Mouse (Mus musculus): ENCODE measurements around the gene Nub1. TPM values are rescaled to one million over a fixed set of nuclear protein-coding genes. Genes with fewer than 3 reads are reported as not detected.

Gene Nub1
- polyA plus RNA-seq (2012; ENCODE audit: insufficient read depth, low replicate concordance), result 37.7 and 58.3 TPM in 2 replicates

DNA sequence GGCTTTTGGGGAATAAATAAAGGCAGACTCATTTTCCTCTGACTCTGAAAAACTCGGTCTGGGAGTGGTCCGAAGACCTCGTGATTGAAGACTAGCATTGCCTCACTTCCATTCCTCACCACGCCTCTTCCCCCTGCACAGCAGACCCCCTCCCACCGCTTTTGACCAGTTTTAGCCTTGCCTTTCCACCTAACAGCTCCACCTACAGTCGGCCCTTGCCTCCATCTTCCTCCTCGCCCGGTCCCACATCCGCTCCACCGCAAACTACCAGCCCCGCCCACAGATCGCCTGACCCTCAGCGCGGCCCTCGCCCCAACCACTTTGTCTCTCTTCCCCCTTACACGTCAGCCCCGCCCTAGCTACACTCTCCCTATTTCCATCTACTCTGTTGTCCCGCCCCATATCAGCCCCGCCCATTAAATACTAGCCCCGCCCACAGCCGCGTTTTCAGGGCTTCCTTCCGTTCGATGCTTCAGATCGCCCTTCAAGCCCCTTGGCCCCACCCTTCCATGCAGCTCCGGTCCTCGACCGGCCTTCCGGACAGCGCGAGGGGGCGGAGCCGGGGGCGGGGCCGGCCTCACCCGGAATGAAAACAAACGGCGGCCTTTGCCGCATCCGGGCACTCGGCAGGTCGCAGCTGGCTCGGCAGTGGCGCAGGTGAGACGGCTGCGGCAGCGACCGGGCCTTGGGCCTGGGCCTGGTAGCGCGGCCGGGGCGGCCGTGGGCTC lies at the start of gene Nub1:
TSS of gene Nub1 (plus strand) at position 167 of the 728 bp plus-strand sequence.
- Histone ChIP-seq H3K4me3 (replicated peaks) (peak within 1 kb of the TSS; percentile 96), H3K9me3 (no peaks in the 10 kb centered on the region), H3K4me1 (peaks cover 34% of the 10 kb centered on the region), H3K36me3 (replicated peaks; ENCODE audit: low read length) (peaks cover 23% of the 10 kb centered on the region), H3K27me3 (replicated peaks) (no peaks in the 10 kb centered on the region)
- no peak for TF ChIP-seq FLI1 (IDR thresholded peaks at IDR 0.05; ENCODE audit: low read length)
- TF ChIP-seq GATA1 (IDR thresholded peaks at IDR 0.05; ENCODE audit: borderline replicate concordance, low read length), result no peak

DNA sequence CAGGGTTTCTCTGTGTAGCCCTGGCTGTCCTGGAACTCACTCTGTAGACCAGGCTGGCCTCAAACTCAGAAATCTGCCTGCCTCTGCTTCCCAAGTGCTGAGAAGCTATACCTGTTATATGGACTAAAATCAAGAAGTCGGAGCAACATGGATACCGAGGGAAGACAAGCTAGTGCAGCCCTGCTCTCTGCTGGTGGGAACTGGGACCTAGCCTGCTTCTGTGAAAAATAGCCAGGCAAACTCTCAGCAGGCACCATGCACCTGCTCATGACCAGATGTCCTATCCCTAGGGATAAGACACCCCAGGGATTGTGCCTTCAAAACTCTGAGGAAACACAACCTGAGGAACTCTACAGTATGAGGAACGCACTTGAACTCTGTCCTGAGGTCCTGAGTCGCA lies 48.3 kb upstream of the Nub1 start:
- no peak for TF ChIP-seq FLI1 (IDR thresholded peaks at IDR 0.05; ENCODE audit: low read length)
- TF ChIP-seq GATA1 (IDR thresholded peaks at IDR 0.05; ENCODE audit: borderline replicate concordance, low read length), result no peak
- H3K36me3 ChIP-seq (replicated peaks; ENCODE audit: low read length), result no peaks in the 10 kb centered on the region
- no peak overlapping the region for H3K4me3 ChIP-seq (replicated peaks)
- H3K4me1 ChIP-seq, result peaks cover 22% of the 10 kb centered on the region
- H3K27me3 ChIP-seq (replicated peaks), result peaks cover 54% of the 10 kb centered on the region
- no peaks in the 10 kb centered on the region for H3K9me3 ChIP-seq

DNA sequence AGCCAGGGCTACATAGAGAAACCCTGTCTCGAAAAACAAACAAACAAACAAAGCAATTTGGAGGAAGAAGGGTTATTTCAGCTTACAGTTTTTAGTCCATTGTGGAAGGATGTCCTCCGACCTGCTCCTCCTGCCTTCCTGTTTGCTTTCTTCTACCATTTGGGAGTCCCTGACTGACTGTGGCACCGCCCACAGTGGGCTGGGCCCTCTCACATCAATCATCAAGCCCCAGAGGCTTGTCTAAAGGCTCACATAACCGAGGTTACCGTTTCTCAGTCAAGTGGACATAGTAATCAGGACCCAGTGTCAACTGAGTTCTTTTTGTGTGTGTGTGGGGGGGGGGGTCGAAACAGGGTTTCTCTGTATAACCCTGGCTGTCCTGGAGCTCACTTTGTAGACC lies 47.2 kb upstream of the Nub1 start:
- H3K4me1 ChIP-seq, result peaks cover 14% of the 10 kb centered on the region
- TF ChIP-seq FLI1 (IDR thresholded peaks at IDR 0.05; ENCODE audit: low read length) (no peak), GATA1 (IDR thresholded peaks at IDR 0.05; ENCODE audit: borderline replicate concordance, low read length) (no peak)
- peaks cover 50% of the 10 kb centered on the region for H3K27me3 ChIP-seq (replicated peaks)
- no peaks in the 10 kb centered on the region for H3K36me3 ChIP-seq (replicated peaks; ENCODE audit: low read length)
- no peak overlapping the region for H3K4me3 ChIP-seq (replicated peaks)
- no peaks in the 10 kb centered on the region for H3K9me3 ChIP-seq

DNA sequence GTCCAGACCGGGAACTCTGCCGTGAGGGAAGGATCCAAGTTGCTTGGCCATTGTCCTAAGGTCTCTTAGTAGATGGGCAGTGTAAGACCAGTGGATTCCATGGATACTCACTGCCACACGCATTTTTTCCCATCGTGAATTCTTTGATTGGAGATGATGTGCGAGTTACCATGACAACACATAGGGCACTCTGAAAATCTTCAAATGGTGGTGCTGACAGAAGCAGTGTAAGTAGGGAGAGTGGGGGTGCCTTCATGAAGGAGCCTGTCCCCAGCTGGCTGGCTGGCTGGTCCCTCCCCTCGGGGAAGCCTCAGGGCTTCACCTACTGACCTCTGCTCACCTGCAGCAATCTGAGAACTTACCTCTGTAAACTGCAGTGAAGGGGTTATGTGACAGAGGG lies 46.3 kb upstream of the Nub1 start:
- peaks cover 12% of the 10 kb centered on the region for H3K4me1 ChIP-seq
- no peak for TF ChIP-seq GATA1 (IDR thresholded peaks at IDR 0.05; ENCODE audit: borderline replicate concordance, low read length)
- TF ChIP-seq FLI1 (IDR thresholded peaks at IDR 0.05; ENCODE audit: low read length), result no peak
- H3K27me3 ChIP-seq (replicated peaks), result peaks cover 48% of the 10 kb centered on the region
- no peak overlapping the region for H3K4me3 ChIP-seq (replicated peaks)
- H3K9me3 ChIP-seq, result no peaks in the 10 kb centered on the region
- no peaks in the 10 kb centered on the region for H3K36me3 ChIP-seq (replicated peaks; ENCODE audit: low read length)

DNA sequence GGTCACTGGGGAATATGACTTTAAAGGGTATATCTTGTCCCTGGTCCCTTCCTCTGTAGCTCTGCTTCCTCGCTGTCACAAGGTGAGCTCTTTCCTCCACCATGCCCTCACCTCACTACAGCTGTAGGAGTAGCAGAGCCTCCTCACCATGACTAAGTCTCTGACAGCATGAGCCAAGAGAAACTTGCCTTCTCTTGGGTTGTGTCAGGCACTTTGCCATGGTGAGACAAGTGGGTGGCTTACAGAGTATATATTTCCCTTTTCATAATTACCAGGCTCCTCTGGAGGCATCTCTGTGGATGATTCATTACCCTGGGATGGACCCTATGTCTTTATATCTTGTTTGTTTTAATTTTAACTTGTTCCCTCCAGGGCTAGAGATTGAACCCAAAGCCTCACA lies 39.9 kb upstream of the Nub1 start:
- Histone ChIP-seq H3K4me3 (replicated peaks) (no peak overlapping the region), H3K36me3 (replicated peaks; ENCODE audit: low read length) (no peaks in the 10 kb centered on the region), H3K9me3 (no peaks in the 10 kb centered on the region), H3K4me1 (no peaks in the 10 kb centered on the region), H3K27me3 (replicated peaks) (peaks cover 38% of the 10 kb centered on the region)
- TF ChIP-seq GATA1 (IDR thresholded peaks at IDR 0.05; ENCODE audit: borderline replicate concordance, low read length) (no peak), FLI1 (IDR thresholded peaks at IDR 0.05; ENCODE audit: low read length) (no peak)

DNA sequence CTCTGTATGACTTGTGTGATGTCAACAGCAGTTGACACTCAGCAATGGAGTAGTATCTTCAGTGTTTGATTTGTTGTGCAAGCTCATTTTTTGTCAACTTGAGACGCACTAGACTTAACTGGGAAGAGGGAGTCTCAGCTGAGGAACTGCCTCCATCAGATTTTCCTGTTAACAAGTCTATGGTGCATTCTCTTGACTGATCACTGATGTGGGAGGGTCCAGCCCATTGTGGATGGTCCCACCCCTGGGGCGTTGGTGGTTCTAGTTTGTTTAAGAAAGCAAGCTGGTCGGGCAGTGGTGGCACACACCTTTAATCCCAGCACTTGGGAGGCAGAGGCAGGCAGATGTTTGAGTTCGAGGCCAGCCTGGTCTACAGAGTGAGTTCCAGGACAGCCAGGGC lies 36.1 kb upstream of the Nub1 start:
- Histone ChIP-seq H3K27me3 (replicated peaks) (peaks cover 56% of the 10 kb centered on the region), H3K4me3 (replicated peaks) (no peak overlapping the region), H3K4me1 (peaks cover 4% of the 10 kb centered on the region), H3K36me3 (replicated peaks; ENCODE audit: low read length) (no peaks in the 10 kb centered on the region), H3K9me3 (no peaks in the 10 kb centered on the region)
- no peak for TF ChIP-seq GATA1 (IDR thresholded peaks at IDR 0.05; ENCODE audit: borderline replicate concordance, low read length)

DNA sequence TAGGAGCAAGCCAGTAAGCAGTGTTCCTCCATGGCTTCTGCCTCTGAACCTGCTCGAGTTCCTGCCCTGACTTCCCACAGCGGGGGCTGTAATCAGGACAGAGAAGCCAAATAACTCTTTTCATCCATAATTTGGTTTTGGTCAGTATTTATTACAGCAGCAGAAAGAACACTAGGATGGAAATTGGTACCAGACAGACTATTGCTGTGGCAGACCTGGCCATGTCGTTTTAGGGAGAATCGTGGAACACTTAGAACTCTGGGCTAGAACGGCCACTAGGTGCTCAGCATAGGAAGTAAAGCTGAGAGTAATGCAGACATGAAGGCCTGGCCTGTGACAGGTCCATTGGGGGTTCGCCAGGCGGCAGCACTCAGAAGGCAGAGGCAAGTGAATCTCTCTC lies 35.6 kb upstream of the Nub1 start:
- Histone ChIP-seq H3K9me3 (peaks cover 3% of the 10 kb centered on the region; the same call in 1 of the 2 replicates), H3K4me1 (peaks cover 8% of the 10 kb centered on the region), H3K27me3 (replicated peaks) (peaks cover 59% of the 10 kb centered on the region), H3K4me3 (replicated peaks) (no peak overlapping the region), H3K36me3 (replicated peaks; ENCODE audit: low read length) (no peaks in the 10 kb centered on the region)
- no peak for TF ChIP-seq FLI1 (IDR thresholded peaks at IDR 0.05; ENCODE audit: low read length)
- no peak for TF ChIP-seq GATA1 (IDR thresholded peaks at IDR 0.05; ENCODE audit: borderline replicate concordance, low read length)

DNA sequence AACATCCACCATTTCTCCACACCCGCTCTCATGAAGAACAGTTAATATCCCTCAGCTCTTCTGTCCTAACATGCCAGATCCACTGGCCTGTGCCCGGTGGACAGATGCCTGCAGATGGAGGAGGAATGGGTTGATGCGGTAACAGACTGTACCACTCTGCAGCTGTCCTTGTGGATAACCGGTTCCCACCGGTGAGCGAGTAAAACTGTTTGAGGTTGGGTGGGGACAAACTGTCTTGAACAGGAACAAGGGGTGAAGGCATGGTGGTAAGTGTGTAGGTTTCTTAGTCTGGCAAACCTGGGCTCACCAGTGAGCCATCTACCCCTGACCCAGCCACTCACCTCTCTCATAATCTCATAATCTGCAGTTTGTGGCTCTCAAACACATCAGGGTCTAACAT lies 34.0 kb upstream of the Nub1 start:
- Histone ChIP-seq H3K4me3 (replicated peaks) (no peak overlapping the region), H3K36me3 (replicated peaks; ENCODE audit: low read length) (no peaks in the 10 kb centered on the region), H3K27me3 (replicated peaks) (peaks cover 57% of the 10 kb centered on the region), H3K4me1 (peaks cover 19% of the 10 kb centered on the region), H3K9me3 (peaks cover 10% of the 10 kb centered on the region; the same call in 1 of the 2 replicates)
- TF ChIP-seq FLI1 (IDR thresholded peaks at IDR 0.05; ENCODE audit: low read length) (no peak), GATA1 (IDR thresholded peaks at IDR 0.05; ENCODE audit: borderline replicate concordance, low read length) (no peak)

DNA sequence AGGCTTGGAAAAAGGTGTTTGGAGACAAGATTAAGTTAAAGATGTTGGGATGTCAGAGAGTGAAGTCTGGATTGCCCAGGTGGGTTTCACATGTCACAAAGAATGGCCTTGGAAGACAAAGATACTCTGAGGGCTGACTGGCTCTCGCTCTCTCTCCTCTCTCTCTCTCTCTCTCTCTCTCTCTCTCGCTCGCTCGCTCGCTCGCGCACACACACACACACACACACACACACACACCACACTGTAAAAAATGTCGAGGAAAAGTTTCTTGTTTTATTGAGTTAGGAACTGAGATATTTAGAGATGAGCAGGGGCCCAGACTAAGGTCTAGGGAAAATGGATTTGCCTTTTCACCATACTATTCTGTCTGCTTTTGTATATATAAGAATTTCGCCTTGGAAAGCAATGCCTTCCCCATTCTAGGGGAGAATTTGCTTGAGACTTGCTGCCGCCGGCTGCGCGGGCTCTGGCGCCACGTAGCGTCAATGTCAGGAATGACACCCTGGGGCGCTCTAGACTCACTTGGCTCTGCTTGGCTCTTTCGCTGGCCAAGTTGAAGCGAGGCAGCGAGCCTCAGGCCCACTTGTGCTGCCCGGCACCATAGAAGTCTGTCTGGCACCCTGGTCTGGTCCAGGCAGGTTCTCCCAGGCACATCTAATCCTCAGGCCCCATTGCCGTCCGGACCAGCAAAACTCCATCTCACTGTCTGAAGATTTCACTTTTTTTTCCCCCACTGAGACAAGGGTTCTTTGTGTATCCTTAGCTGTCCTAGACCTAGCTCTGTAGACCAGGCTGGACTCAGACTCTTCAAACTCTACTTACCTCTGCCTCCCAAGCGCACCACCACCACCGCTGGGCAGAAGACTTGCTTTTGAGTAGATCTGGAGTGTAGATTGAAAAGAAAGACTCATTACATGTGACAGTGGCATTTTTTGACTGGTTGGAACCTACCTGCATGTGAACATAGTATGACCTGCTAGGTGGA lies 33.3 kb upstream of the Nub1 start:
- peaks cover 57% of the 10 kb centered on the region for H3K27me3 ChIP-seq (replicated peaks)
- peak overlapping the region; percentile 57 for H3K4me3 ChIP-seq (replicated peaks)
- no peaks in the 10 kb centered on the region for H3K36me3 ChIP-seq (replicated peaks; ENCODE audit: low read length)
- H3K9me3 ChIP-seq, result peaks cover 10% of the 10 kb centered on the region; the same call in 1 of the 2 replicates
- peaks cover 25% of the 10 kb centered on the region for H3K4me1 ChIP-seq
- no peak for TF ChIP-seq GATA1 (IDR thresholded peaks at IDR 0.05; ENCODE audit: borderline replicate concordance, low read length)
- no peak for TF ChIP-seq FLI1 (IDR thresholded peaks at IDR 0.05; ENCODE audit: low read length)

DNA sequence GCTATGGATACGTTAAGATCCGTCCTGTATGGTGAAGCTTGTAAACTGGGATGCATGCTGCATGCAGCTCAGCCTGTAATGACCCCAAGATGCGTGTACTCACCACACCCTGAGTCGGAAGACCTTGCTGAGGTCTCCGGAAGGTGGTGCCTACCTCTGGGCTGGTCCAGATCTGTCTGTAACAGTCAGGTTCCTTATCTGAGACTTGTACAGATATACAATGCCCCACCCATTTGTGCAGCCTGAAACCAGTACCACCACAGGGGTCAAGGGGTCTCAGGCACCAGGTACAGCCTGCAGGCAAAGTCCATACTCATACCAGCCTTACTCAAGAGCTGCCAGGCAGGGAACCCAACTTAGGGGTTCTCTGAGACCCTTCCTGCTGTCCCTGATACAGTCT lies 32.6 kb upstream of the Nub1 start:
- peaks cover 54% of the 10 kb centered on the region for H3K27me3 ChIP-seq (replicated peaks)
- H3K4me3 ChIP-seq (replicated peaks), result no peak overlapping the region
- TF ChIP-seq FLI1 (IDR thresholded peaks at IDR 0.05; ENCODE audit: low read length) (no peak), GATA1 (IDR thresholded peaks at IDR 0.05; ENCODE audit: borderline replicate concordance, low read length) (no peak)
- peaks cover 10% of the 10 kb centered on the region; the same call in 1 of the 2 replicates for H3K9me3 ChIP-seq
- no peaks in the 10 kb centered on the region for H3K36me3 ChIP-seq (replicated peaks; ENCODE audit: low read length)
- peaks cover 32% of the 10 kb centered on the region for H3K4me1 ChIP-seq

Data from megakaryocyte, embryonic 14.5 days (primary cell).